Mouse (Mus musculus) heart, postnatal 0 days (tissue): ENCODE measurements around the gene Ap2a1. TPM values are rescaled to one million over a fixed set of nuclear protein-coding genes. Genes with fewer than 3 reads are reported as not detected.

Experiments
- ATAC-seq: fragments of 200-750 bp; cut with Nextera tagmentation; 2 replicates; pipeline ENCODE4 v1.8.0; 2017; ENCODE audit warnings: low read depth, moderate number of reproducible peaks, moderate library complexity; ENCODE audit not compliant: insufficient read depth
- DNase-seq: peaks from one replicate; pipeline ENCODE4 v3.0.0-alpha.2; 2016; ENCODE audit warnings: low spot score
- H3K27ac ChIP-seq: fragments of 300-500 bp; sonication (generic); 2 replicates; pipeline ENCODE4 v1.5.1; 2014; ENCODE audit warnings: low read depth, mild to moderate bottlenecking
- H3K27me3 ChIP-seq: fragments of 300-500 bp; sonication (generic); 2 replicates; pipeline ENCODE4 v1.6.1; 2014; ENCODE audit warnings: low read length, mixed read lengths; ENCODE audit not compliant: control insufficient read depth, insufficient read depth
- H3K36me3 ChIP-seq: fragments of 300-500 bp; sonication (generic); replicated peaks from 2 replicates; pipeline ENCODE4 v1.6.1; 2014; ENCODE audit warnings: low read length, mixed read lengths; ENCODE audit not compliant: control insufficient read depth, insufficient read depth
- H3K4me1 ChIP-seq: fragments of 300-500 bp; sonication (generic); 2 replicates; pipeline ENCODE4 v1.6.1; 2014; ENCODE audit warnings: antibody characterized with exemption; ENCODE audit not compliant: control insufficient read depth, insufficient read depth
- H3K4me2 ChIP-seq: fragments of 300-500 bp; sonication (generic); 2 replicates; pipeline ENCODE4 v1.6.1; 2014; ENCODE audit warnings: low read depth, mild to moderate bottlenecking, low read length, moderate library complexity
- H3K4me3 ChIP-seq: fragments of 300-500 bp; sonication (generic); 2 replicates; pipeline ENCODE4 v1.5.1; 2014; ENCODE audit warnings: low read depth, low read length
- H3K9ac ChIP-seq: fragments of 300-500 bp; sonication (generic); replicated peaks from 2 replicates; pipeline ENCODE4 v1.6.1; 2014; ENCODE audit warnings: low read depth, low read length, mixed read lengths
- H3K9me3 ChIP-seq: fragments of 300-500 bp; sonication (generic); replicated peaks from 2 replicates; pipeline ENCODE4 v1.6.1; 2016; ENCODE audit warnings: low read length; ENCODE audit not compliant: control insufficient read depth
- CTCF ChIP-seq: IDR thresholded peaks from 2 replicates; pipeline ENCODE4 v1.5.1; 2016; ENCODE audit warnings: antibody characterized with exemption, control low read depth, low read depth
- EP300 ChIP-seq: IDR thresholded peaks from 2 replicates; pipeline ENCODE4 v1.6.1; 2016; ENCODE audit warnings: antibody characterized with exemption, low read depth
- WGBS: fragments of 180-500 bp; shearing (Covaris S2); extraction: QIAGEN DNeasy Blood & Tissue Kit; methylation state at CpG from one replicate; pipeline ENCODE4 v1.1.7; 2014; 5-methylcytosine and 5-hydroxymethylcytosine counted together
- polyA plus RNA-seq: library from polyadenylated mRNA; unstranded; fragments of >200 nt; fragmentation: Nextera tagmentation; extraction: Ambion mirVana; gene quantifications from 2 replicates; pipeline ENCODE4 v1.2.1, GENCODE M21; 2015
- total RNA-seq: library from RNA; depleted of rRNA; stranded (reverse); fragments of >200 nt; gene quantifications from 2 replicates; pipeline ENCODE4 v1.2.3, GENCODE M21; 2014; ENCODE audit warnings: low replicate concordance

Gene Ap2a1
- total and polyA plus RNA-seq, 2 experiments from 2014 or later: 37.1 to 63.1 TPM

DNA sequence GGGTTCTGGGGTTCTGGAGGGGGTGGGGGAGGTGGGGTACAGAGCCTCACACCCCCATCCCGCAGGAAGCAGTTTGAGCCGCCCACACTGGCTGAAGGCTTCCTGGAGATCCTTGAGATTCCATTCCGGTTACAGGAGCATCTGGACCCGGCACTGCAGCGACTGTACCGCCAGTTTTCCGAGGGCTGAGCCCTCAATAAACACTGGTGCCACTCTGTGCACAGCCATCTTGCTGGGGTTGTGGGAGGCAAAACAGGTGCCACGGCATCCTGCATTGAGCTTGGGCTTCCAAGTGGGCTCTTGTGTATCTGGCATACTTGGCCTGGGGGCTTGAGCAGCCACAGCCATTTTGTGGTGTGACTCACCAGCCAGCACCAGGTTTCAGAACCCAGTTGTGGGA lies 66.9 kb downstream of the Ap2a1 start:
- no peak for TF ChIP-seq CTCF
- no peak for TF ChIP-seq EP300
- no peak overlapping the region for H3K27ac ChIP-seq
- DNase-seq: no peak
- no peak overlapping the region for H3K4me3 ChIP-seq
- peaks cover 38% of the 10 kb centered on the region for H3K4me1 ChIP-seq
- peaks cover 41% of the 10 kb centered on the region for H3K36me3 ChIP-seq
- H3K27me3 ChIP-seq: no peaks in the 10 kb centered on the region
- WGBS: 73% methylated on average over 8 of the region's 8 CpGs
- H3K9ac ChIP-seq: no peak overlapping the region
- no peaks in the 10 kb centered on the region for H3K9me3 ChIP-seq
- H3K4me2 ChIP-seq: no peak overlapping the region
- ATAC-seq: no peak

DNA sequence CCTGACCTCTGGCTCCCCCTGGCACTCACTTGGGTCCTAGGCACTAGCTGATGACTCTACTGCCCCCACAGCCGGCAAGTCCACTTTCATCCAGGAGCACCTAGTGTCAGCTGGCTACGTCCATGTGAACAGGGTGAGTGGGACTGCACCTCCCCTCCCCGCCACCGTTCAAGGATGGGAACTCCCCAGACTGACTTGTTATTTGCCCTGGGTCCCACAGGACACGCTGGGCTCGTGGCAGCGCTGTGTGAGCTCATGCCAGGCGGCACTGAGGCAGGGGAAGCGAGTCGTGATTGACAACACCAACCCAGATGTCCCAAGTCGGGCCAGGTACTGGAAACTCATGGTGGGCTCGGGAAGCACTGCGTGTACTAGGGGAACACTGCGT lies 67.9 kb downstream of the Ap2a1 start:
- Histone ChIP-seq H3K4me3 (no peak overlapping the region), H3K4me2 (no peak overlapping the region), H3K9ac (no peak overlapping the region), H3K27ac (0 out of 2 replicates have a peak overlapping the region, but pooled peaks have one; percentile 8), H3K27me3 (no peaks in the 10 kb centered on the region), H3K9me3 (no peaks in the 10 kb centered on the region), H3K36me3 (peaks cover 41% of the 10 kb centered on the region), H3K4me1 (peaks cover 32% of the 10 kb centered on the region)
- ATAC-seq (no peak), DNase-seq (no peak)
- WGBS: 79% methylated on average over 14 of the region's 14 CpGs
- no peak for TF ChIP-seq CTCF
- TF ChIP-seq EP300: no peak

DNA sequence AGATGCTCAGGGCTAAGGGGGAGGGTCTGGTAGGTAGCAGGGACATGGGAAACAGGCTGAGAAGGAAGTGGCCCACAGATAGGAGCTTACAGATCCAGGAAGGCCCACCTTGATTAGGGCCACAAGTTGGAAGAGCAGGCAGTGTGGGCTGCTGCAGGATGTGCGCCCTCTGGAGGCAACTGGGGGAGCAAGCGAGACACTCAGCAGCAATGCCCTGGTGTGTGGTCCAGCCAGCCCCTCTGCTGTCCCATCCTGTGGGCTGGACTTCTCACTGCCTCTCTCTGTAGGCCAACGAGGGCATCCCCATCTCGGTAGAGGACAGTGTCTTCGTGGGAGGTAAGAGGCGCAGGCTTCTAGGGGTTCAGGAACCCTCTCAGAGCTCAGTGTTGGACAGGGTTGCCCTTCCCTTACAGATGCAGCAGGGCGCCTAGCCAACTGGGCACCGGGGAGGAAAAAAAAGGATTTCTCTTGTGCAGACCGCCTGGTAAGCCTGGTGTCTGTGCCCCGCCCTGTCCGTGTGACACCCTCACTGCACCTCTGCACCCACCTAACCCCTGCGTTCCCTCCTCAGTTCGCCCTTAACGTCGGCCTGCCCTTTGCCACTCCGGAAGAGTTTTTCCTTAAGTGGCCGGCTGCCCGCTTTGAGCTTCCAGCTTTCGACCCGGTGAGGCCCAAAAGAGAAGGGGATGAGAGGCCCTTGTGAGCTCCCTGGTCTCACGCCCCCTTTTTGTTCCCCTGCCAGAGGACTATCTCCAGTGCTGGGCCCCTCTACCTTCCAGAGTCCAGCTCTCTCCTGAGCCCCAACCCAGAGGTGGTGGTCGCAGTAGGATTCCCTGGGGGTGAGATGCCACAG lies 68.5 kb downstream of the Ap2a1 start:
- Histone ChIP-seq H3K27me3 (no peaks in the 10 kb centered on the region), H3K4me3 (no peak overlapping the region), H3K9me3 (no peaks in the 10 kb centered on the region), H3K27ac (0 out of 2 replicates have a peak overlapping the region, but pooled peaks have one; percentile 8), H3K36me3 (peaks cover 41% of the 10 kb centered on the region), H3K9ac (no peak overlapping the region), H3K4me2 (no peak overlapping the region), H3K4me1 (peaks cover 28% of the 10 kb centered on the region)
- DNase-seq (peak; percentile 51), ATAC-seq (peak; percentile 43)
- TF ChIP-seq CTCF (peak; percentile 84), EP300 (no peak)
- WGBS: 62% methylated on average over 19 of the region's 22 CpGs

DNA sequence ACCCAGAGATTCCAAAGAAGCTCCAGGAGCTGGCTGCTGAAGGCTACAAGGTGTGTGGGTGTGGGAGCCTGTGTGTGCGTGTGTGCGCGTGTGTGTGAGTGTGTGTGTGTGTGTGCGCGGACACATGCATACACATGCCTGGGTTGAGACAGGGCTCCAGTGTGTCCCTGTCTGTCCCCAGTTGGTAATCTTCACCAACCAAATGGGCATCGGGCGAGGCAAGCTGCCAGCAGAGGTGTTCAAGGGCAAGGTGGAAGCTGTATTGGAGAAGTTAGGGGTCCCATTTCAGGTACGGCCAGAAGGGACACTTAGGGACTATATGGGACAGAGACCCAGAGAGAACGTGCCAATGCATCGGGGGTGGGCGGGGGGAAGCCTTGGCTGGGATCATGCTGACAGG lies 69.4 kb downstream of the Ap2a1 start:
- H3K9ac ChIP-seq: no peak overlapping the region
- ATAC-seq (no peak), DNase-seq (no peak)
- H3K4me1 ChIP-seq: peaks cover 25% of the 10 kb centered on the region
- WGBS: 86% methylated on average over 11 of the region's 11 CpGs
- H3K4me3 ChIP-seq: no peak overlapping the region
- TF ChIP-seq CTCF (no peak), EP300 (no peak)
- H3K4me2 ChIP-seq: no peak overlapping the region
- H3K27ac ChIP-seq: no peak overlapping the region
- H3K36me3 ChIP-seq: peaks cover 35% of the 10 kb centered on the region
- no peaks in the 10 kb centered on the region for H3K27me3 ChIP-seq
- H3K9me3 ChIP-seq: no peaks in the 10 kb centered on the region

DNA sequence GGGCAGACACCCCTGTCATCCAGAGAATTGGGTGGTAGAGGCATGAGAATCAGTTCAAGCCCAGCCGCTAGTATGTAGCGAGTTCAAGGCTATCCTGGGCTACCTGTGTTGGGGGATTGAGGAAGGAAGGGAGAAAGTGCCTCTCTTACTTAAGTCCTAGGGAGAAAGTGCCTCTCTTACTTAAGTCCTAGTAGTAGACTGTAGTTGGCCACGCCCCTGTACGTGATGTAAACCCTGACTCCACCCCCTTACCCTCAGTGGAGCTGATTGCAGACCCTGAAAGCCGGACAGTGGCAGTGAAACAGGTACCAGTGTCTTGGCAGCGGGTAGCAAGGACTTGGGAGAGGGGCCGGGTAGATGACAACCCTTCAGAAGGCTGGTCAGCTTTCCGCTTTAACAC lies 71.4 kb downstream of the Ap2a1 start:
- DNase-seq (no peak), ATAC-seq (no peak)
- TF ChIP-seq CTCF (no peak), EP300 (no peak)
- Histone ChIP-seq H3K4me2 (peak overlapping the region; percentile 95), H3K4me1 (peaks cover 24% of the 10 kb centered on the region), H3K27me3 (no peaks in the 10 kb centered on the region), H3K9ac (peak overlapping the region; percentile 74), H3K4me3 (peak overlapping the region; percentile 84), H3K27ac (peak overlapping the region; percentile 84), H3K9me3 (no peaks in the 10 kb centered on the region), H3K36me3 (peaks cover 18% of the 10 kb centered on the region)
- 29% methylated on average over 8 of the region's 8 CpGs for WGBS
